Mouse (Mus musculus): ENCODE measurements around the gene Gm20594. TPM values are rescaled to one million over a fixed set of nuclear protein-coding genes. Genes with fewer than 3 reads are reported as not detected.

Gm20594 gene
- not detected in 2 replicates for polyA plus RNA-seq (2015; fragmentation: Nextera tagmentation; extraction: Ambion mirVana)

DNA sequence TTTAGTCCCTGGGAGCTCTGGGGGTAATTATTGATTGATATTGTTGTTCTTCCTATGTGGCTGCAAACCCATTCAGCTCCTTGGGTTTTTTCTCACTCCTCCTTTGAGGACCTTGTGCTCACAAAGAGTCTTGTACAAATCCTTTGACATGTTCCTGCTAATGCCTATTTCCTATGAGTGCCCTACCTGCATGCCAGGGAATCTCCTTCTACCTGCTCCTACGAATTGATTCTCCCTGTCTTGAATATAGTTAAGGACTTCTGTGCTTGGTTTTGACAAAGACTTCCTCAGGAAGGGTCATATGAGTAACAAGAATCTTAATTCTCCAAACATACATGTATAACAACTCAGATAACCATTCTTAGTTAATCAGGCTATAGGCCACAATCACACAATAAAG lies at the start of gene Gm20594:
TSS of gene Gm20594 (plus strand) at position 301 of the 400 bp plus-strand sequence.
- no peak within 1 kb of the TSS for H3K9ac ChIP-seq (ENCODE audit: low read length)
- WGBS = 47% methylated on average over 1 of the region's 1 CpGs
- no peak within 1 kb of the TSS for H3K4me3 ChIP-seq (ENCODE audit: low read length)
- H3K27me3 ChIP-seq (ENCODE audit: control insufficient read depth, insufficient read depth, low read depth, low read length) = no peaks in the 10 kb centered on the region
- H3K36me3 ChIP-seq (ENCODE audit: control insufficient read depth, insufficient read depth, low read length) = no peaks in the 10 kb centered on the region
- H3K9me3 ChIP-seq (ENCODE audit: control insufficient read depth, low read length) = no peaks in the 10 kb centered on the region
- ATAC-seq (ENCODE audit: low read depth) = no peak
- no peak within 1 kb of the TSS for H3K4me2 ChIP-seq (ENCODE audit: low read depth, low read length)
- no peak within 1 kb of the TSS for H3K27ac ChIP-seq (ENCODE audit: low read length)
- H3K4me1 ChIP-seq (replicated peaks; ENCODE audit: control insufficient read depth, insufficient read depth, low read length) = no peaks in the 10 kb centered on the region

DNA sequence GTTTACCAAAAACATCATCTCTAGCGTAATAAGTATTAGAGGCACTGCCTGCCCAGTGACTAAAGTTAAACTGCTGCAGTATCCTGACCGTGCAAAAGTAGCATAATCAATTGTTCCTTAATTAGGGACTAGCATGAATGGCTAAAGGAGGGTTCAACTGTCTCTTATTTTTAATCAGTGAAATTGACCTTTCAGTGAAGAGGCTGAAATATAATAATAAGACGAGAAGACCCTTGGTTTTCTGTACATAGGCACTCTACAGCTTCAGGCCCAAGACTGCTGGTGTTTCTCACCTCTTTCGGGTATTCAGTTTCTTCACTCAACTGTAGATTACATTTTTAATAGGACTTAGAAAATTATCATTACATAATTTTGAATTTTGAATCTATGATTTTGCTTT lies 398 bp downstream of the Gm20594 start:
- no peak for ATAC-seq (ENCODE audit: low read depth)
- H3K27me3 ChIP-seq (ENCODE audit: control insufficient read depth, insufficient read depth, low read depth, low read length) = no peaks in the 10 kb centered on the region
- 75% methylated on average over 4 of the region's 4 CpGs for WGBS

DNA sequence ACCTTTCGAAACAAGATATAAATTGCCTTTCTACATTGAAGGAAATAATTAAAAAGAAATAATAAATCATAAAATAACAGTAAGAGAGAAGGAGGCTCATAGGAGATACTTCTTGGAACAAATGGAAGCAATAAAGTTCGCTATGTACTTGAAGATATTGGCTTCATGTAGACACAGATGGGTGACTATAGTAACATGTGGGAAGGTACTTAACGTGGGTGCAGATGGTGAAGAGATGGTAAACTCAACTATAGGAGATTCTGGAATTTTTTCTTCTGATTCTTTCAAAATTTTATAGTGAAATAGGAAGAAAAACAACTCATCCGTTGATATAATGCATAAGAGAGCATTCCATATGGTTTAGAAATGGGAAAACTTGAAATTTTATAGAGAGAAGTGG lies 16.1 kb downstream of the Gm20594 start:
- WGBS = 76% methylated on average over 4 of the region's 4 CpGs
- ATAC-seq (ENCODE audit: low read depth) = no peak
- Histone ChIP-seq H3K36me3 (ENCODE audit: control insufficient read depth, insufficient read depth, low read length) (no peaks in the 10 kb centered on the region), H3K4me3 (ENCODE audit: low read length) (no peak overlapping the region), H3K27me3 (ENCODE audit: control insufficient read depth, insufficient read depth, low read depth, low read length) (no peaks in the 10 kb centered on the region), H3K27ac (ENCODE audit: low read length) (no peak overlapping the region), H3K9me3 (ENCODE audit: control insufficient read depth, low read length) (no peaks in the 10 kb centered on the region; the same call in 1 of the 2 replicates), H3K9ac (ENCODE audit: low read length) (no peak overlapping the region), H3K4me2 (ENCODE audit: low read depth, low read length) (no peak overlapping the region), H3K4me1 (replicated peaks; ENCODE audit: control insufficient read depth, insufficient read depth, low read length) (no peaks in the 10 kb centered on the region)

More for the DNA sequence above, 398 bp downstream of the Gm20594 start:
- H3K27ac ChIP-seq (ENCODE audit: low read length) = no peak overlapping the region
- no peaks in the 10 kb centered on the region for H3K4me1 ChIP-seq (replicated peaks; ENCODE audit: control insufficient read depth, insufficient read depth, low read length)
- H3K9me3 ChIP-seq (ENCODE audit: control insufficient read depth, low read length) = no peaks in the 10 kb centered on the region
- H3K36me3 ChIP-seq (ENCODE audit: control insufficient read depth, insufficient read depth, low read length) = no peaks in the 10 kb centered on the region
- H3K4me3 ChIP-seq (ENCODE audit: low read length) = no peak overlapping the region
- no peak overlapping the region for H3K4me2 ChIP-seq (ENCODE audit: low read depth, low read length)
- no peak overlapping the region for H3K9ac ChIP-seq (ENCODE audit: low read length)

DNA sequence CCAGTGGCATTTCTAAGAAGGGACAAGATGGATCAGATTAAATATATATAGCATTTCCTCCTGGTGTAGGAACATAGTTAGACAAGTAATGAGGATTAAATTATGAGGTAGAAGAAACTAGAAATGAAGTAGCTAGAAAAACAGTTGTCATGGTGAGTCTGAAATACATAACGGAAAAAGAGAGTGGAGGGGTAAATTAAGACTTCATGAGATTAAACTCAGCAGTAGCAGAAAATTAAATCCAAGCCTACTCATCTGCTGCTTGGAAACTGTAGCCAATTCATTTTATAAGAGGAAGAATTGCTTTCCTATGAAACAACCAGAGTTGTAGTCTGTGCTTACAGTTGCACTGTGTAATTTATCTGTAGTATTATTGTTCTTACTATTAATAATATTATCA lies 29.1 kb downstream of the Gm20594 start:
- ATAC-seq (ENCODE audit: low read depth) = no peak
- 92% methylated on average over 1 of the region's 1 CpGs for WGBS
- no peak overlapping the region for H3K27ac ChIP-seq (ENCODE audit: low read length)
- no peak overlapping the region for H3K4me2 ChIP-seq (ENCODE audit: low read depth, low read length)
- H3K4me1 ChIP-seq (replicated peaks; ENCODE audit: control insufficient read depth, insufficient read depth, low read length) = no peaks in the 10 kb centered on the region
- H3K27me3 ChIP-seq (ENCODE audit: control insufficient read depth, insufficient read depth, low read depth, low read length) = no peaks in the 10 kb centered on the region
- no peaks in the 10 kb centered on the region for H3K36me3 ChIP-seq (ENCODE audit: control insufficient read depth, insufficient read depth, low read length)
- H3K4me3 ChIP-seq (ENCODE audit: low read length) = no peak overlapping the region
- no peaks in the 10 kb centered on the region for H3K9me3 ChIP-seq (ENCODE audit: control insufficient read depth, low read length)
- H3K9ac ChIP-seq (ENCODE audit: low read length) = no peak overlapping the region

Other genes with a start within 250 kb of the Gm20594 start
- 0.36 and 0.68 TPM in 2 replicates for gene Lrrtm4, start 201.0 kb downstream of the Gm20594 start, polyA plus RNA-seq (2015; fragmentation: Nextera tagmentation; extraction: Ambion mirVana)

All from lung, embryonic 16.5 days (tissue).